Comparison of ENCODE assay signal across 12 mouse cellular contexts in the genomic region with DNA sequence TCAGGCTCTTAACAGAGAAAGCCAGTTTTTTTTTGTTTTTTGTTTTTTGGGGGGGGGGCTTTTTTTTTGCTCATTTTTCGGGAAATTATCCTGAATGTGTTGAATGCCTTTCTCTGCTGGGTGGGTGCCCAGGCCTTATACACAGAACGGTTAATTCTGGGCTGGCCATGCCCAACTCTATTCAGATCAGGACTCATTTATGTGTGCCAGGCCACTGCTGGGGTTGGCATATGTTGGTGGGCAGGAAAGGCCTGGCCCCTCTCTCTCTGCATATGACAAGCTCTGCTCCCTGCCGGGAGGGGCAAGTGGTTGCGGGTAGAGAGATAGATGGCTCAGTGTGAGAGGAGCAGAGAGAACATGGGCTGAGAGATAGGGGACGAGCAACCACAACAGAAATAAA.
A peak's percentile ranks its signal among the peaks of the same experiment; 100 is the strongest.
DNase-seq lines count a peak whose midpoint lies in the region; ATAC-seq and TF ChIP-seq lines count a peak whose summit lies in the region.
"Had no signal": no experiment of that assay in that cellular context is flagged by ENCODE, and none has a peak within 500 bp of the region (broad histone marks: within the 10 kb centered on the region; RNA-seq: fewer than 3 reads in every experiment).

No protein-coding gene starts in this region.

- peak overlapping the region; percentile 55 for H3K27ac ChIP-seq in left cerebral cortex, adult 2 months
- no peak overlapping the region for H3K27ac ChIP-seq in midbrain, embryonic 16.5 days (ENCODE audit: low read length)
- H3K27ac ChIP-seq: heart, embryonic 15.5 days; intestine, embryonic 15.5 days had no signal

- 73% methylated on average over 5 of the region's 5 CpGs for WGBS in midbrain, embryonic 16.5 days

- no peaks in the 10 kb centered on the region for H3K4me1 ChIP-seq in midbrain, embryonic 16.5 days (ENCODE audit: control insufficient read depth, insufficient read depth, low read length)
- H3K4me1 ChIP-seq: intestine, embryonic 15.5 days had no signal

- no peak for TF ChIP-seq CTCF in left cerebral cortex, adult 2 months (IDR thresholded peaks at IDR 0.05)

- no peaks in the 10 kb centered on the region for H3K36me3 ChIP-seq in midbrain, embryonic 16.5 days (ENCODE audit: control insufficient read depth, insufficient read depth, low read length)
- H3K36me3 ChIP-seq: heart, embryonic 15.5 days; intestine, embryonic 15.5 days had no signal

- H3K27me3 ChIP-seq in midbrain, embryonic 16.5 days (ENCODE audit: control insufficient read depth, insufficient read depth, low read depth, low read length) = no peaks in the 10 kb centered on the region
- H3K27me3 ChIP-seq: heart, embryonic 15.5 days; intestine, embryonic 15.5 days had no signal

- ATAC-seq in cerebellum, adult (ENCODE audit: insufficient number of reproducible peaks, low FRiP score, low TSS enrichment) = peak; percentile 86
- ATAC-seq in midbrain, embryonic 16.5 days = peak; percentile 96
- ATAC-seq in erythroid progenitor cell, adult 5-6 weeks (replicated peaks; ENCODE audit: low FRiP score, poor library complexity, severe bottlenecking) = no peak
- ATAC-seq: intestine, embryonic 15.5 days had no signal

- no peak overlapping the region for H3K4me3 ChIP-seq in left cerebral cortex, adult 2 months
- H3K4me3 ChIP-seq in midbrain, embryonic 16.5 days (ENCODE audit: low read depth, low read length) = no peak overlapping the region
- H3K4me3 ChIP-seq: erythroblast, embryonic 14.5 days; heart, embryonic 15.5 days; intestine, embryonic 15.5 days had no signal

- DNase-seq in left cerebral cortex, adult 2 months (ENCODE audit: extremely low spot score in 1 of 2, low spot score in 2 of 2) = no peak
- no peak for DNase-seq in left cerebral cortex, adult 18-20 months (ENCODE audit: low spot score in 2 of 2)
- DNase-seq in cerebellum, adult 9-10 months = peak; percentile 45
- DNase-seq in thymus, postnatal 36 days = no peak
- DNase-seq: adrenal gland, postnatal 10 days; gastrocnemius, postnatal 25 days had no signal

- no peak overlapping the region for H3K9ac ChIP-seq in midbrain, embryonic 16.5 days (ENCODE audit: low read depth, low read length)
- H3K9ac ChIP-seq: heart, embryonic 15.5 days; intestine, embryonic 15.5 days had no signal

- intact Hi-C loops in left cerebral cortex, adult 2 months (cut with DNase I) = no loop called here

- no peaks in the 10 kb centered on the region; the same call in 1 of the 2 replicates for H3K9me3 ChIP-seq in midbrain, embryonic 16.5 days (replicated peaks; ENCODE audit: control insufficient read depth, low read length, poor library complexity, severe bottlenecking)
- H3K9me3 ChIP-seq: heart, embryonic 15.5 days; intestine, embryonic 15.5 days had no signal

- H3K4me2 ChIP-seq in midbrain, embryonic 16.5 days (ENCODE audit: low read length) = no peak overlapping the region
- H3K4me2 ChIP-seq: heart, embryonic 15.5 days; intestine, embryonic 15.5 days had no signal
